Mouse (Mus musculus) liver, embryonic 16.5 days (tissue): Measurements from ENCODE around the gene Epha6. TPM values are rescaled to one million over a fixed set of nuclear protein-coding genes. Genes with fewer than 3 reads are reported as not detected.

Source experiments
- ATAC-seq: fragments of 200-750 bp; cut with Nextera tagmentation; 2 replicates; pipeline ENCODE4 v1.8.0; 2017; ENCODE audit warnings: low read depth, mild to moderate bottlenecking, moderate number of reproducible peaks, moderate library complexity
- H3K27ac ChIP-seq: fragments of 300-500 bp; sonication (generic); 2 replicates; pipeline ENCODE4 v1.5.1; 2014; ENCODE audit warnings: mild to moderate bottlenecking, low read length
- H3K27me3 ChIP-seq: fragments of 300-500 bp; sonication (generic); 2 replicates; pipeline ENCODE4 v1.6.1; 2014; ENCODE audit warnings: low read depth, low read length, mixed read lengths; ENCODE audit not compliant: control insufficient read depth, insufficient read depth
- H3K36me3 ChIP-seq: fragments of 300-500 bp; sonication (generic); 2 replicates; pipeline ENCODE4 v1.6.1; 2014; ENCODE audit warnings: mild to moderate bottlenecking; ENCODE audit not compliant: control insufficient read depth, insufficient read depth
- H3K4me1 ChIP-seq: fragments of 300-500 bp; sonication (generic); 2 replicates; pipeline ENCODE4 v1.6.1; 2014; ENCODE audit warnings: low read depth, low read length, mixed read lengths; ENCODE audit not compliant: control insufficient read depth
- H3K4me2 ChIP-seq: fragments of 300-500 bp; sonication (generic); 2 replicates; pipeline ENCODE4 v1.6.1; 2014; ENCODE audit warnings: low read depth, low read length, mixed read lengths
- H3K4me3 ChIP-seq: fragments of 300-500 bp; sonication (generic); 2 replicates; pipeline ENCODE4 v1.5.1; 2014; ENCODE audit warnings: low read depth, mild to moderate bottlenecking, low read length
- H3K9ac ChIP-seq: fragments of 300-500 bp; sonication (generic); 2 replicates; pipeline ENCODE4 v1.6.1; 2014; ENCODE audit warnings: low read depth, low read length
- H3K9me3 ChIP-seq: fragments of 300-500 bp; sonication (generic); replicated peaks from 2 replicates; pipeline ENCODE4 v1.6.1; 2016; ENCODE audit warnings: low read length; ENCODE audit not compliant: control insufficient read depth
- WGBS: fragments of 180-500 bp; shearing (Covaris S2); extraction: QIAGEN DNeasy Blood & Tissue Kit; methylation state at CpG from one replicate; pipeline ENCODE4 v1.1.7; 2014; ENCODE audit not compliant: insufficient replicate concordance; 5-methylcytosine and 5-hydroxymethylcytosine counted together
- polyA plus RNA-seq: library from polyadenylated mRNA; unstranded; fragments of >200 nt; fragmentation: Nextera tagmentation; extraction: Ambion mirVana; gene quantifications from 2 replicates; pipeline ENCODE4 v1.2.1, GENCODE M21; 2015

Epha6 gene
- polyA plus RNA-seq, 1 experiment from 2014 or later, result not detected

GRCm38 (mm10) chr16:60086976-60087375, 518.4 kb downstream of the Epha6 start:
- H3K27me3 ChIP-seq, result no peaks in the 10 kb centered on the region
- no peak for ATAC-seq
- H3K9ac ChIP-seq, result no peak overlapping the region
- H3K9me3 ChIP-seq, result no peaks in the 10 kb centered on the region
- no peak overlapping the region for H3K4me2 ChIP-seq
- H3K4me3 ChIP-seq, result no peak overlapping the region
- no peak overlapping the region for H3K27ac ChIP-seq
- no peaks in the 10 kb centered on the region for H3K4me1 ChIP-seq
- no peaks in the 10 kb centered on the region for H3K36me3 ChIP-seq
- 73% methylated on average over 3 of the region's 3 CpGs for WGBS

- no peaks in the 10 kb centered on the region for H3K27me3 ChIP-seq
- no peak overlapping the region for H3K9ac ChIP-seq
- no peak overlapping the region for H3K4me2 ChIP-seq
- H3K27ac ChIP-seq, result no peak overlapping the region
- no peaks in the 10 kb centered on the region for H3K9me3 ChIP-seq
- WGBS, result 64% methylated on average over 10 of the region's 10 CpGs
- H3K4me3 ChIP-seq, result no peak overlapping the region
- H3K36me3 ChIP-seq, result no peaks in the 10 kb centered on the region
- no peak for ATAC-seq
- no peaks in the 10 kb centered on the region for H3K4me1 ChIP-seq
Measured at GRCm38 (mm10) chr16:60070457-60071112, 534.7 kb downstream of the Epha6 start.

- ATAC-seq, result no peak
- no peak overlapping the region for H3K4me2 ChIP-seq
- no peaks in the 10 kb centered on the region for H3K27me3 ChIP-seq
- H3K4me1 ChIP-seq, result no peaks in the 10 kb centered on the region
- H3K9me3 ChIP-seq, result no peaks in the 10 kb centered on the region
- 61% methylated on average over 1 of the region's 1 CpGs for WGBS
- H3K4me3 ChIP-seq, result no peak overlapping the region
- no peak overlapping the region for H3K27ac ChIP-seq
- H3K36me3 ChIP-seq, result no peaks in the 10 kb centered on the region
- no peak overlapping the region for H3K9ac ChIP-seq
Measured at GRCm38 (mm10) chr16:60043809-60044208, 561.5 kb downstream of the Epha6 start.

GRCm38 (mm10) chr16:60028381-60028780, 577.0 kb downstream of the Epha6 start:
- WGBS, result 4% methylated on average over 1 of the region's 1 CpGs
- H3K4me2 ChIP-seq, result no peak overlapping the region
- no peak overlapping the region for H3K4me3 ChIP-seq
- H3K9me3 ChIP-seq, result no peaks in the 10 kb centered on the region
- no peaks in the 10 kb centered on the region for H3K27me3 ChIP-seq
- no peak for ATAC-seq
- no peaks in the 10 kb centered on the region for H3K4me1 ChIP-seq
- no peak overlapping the region for H3K27ac ChIP-seq
- no peak overlapping the region for H3K9ac ChIP-seq
- H3K36me3 ChIP-seq, result no peaks in the 10 kb centered on the region

- Histone ChIP-seq H3K4me2 (no peak overlapping the region), H3K27ac (no peak overlapping the region), H3K4me3 (no peak overlapping the region), H3K4me1 (no peaks in the 10 kb centered on the region), H3K9ac (no peak overlapping the region), H3K27me3 (no peaks in the 10 kb centered on the region), H3K36me3 (no peaks in the 10 kb centered on the region), H3K9me3 (no peaks in the 10 kb centered on the region)
- WGBS, result 50% methylated on average over 2 of the region's 2 CpGs
- no peak for ATAC-seq
Measured at GRCm38 (mm10) chr16:60006857-60007568, 598.3 kb downstream of the Epha6 start.

GRCm38 (mm10) chr16:59969816-59970215, 635.5 kb downstream of the Epha6 start:
- ATAC-seq, result no peak
- WGBS, result 41% methylated on average over 4 of the region's 4 CpGs

GRCm38 (mm10) chr16:59955731-59956130, 649.6 kb downstream of the Epha6 start:
- WGBS, result 51% methylated on average over 2 of the region's 2 CpGs
- H3K4me2 ChIP-seq, result no peak overlapping the region
- H3K4me1 ChIP-seq, result no peaks in the 10 kb centered on the region
- no peak overlapping the region for H3K9ac ChIP-seq
- H3K27ac ChIP-seq, result no peak overlapping the region
- no peaks in the 10 kb centered on the region for H3K36me3 ChIP-seq
- no peaks in the 10 kb centered on the region for H3K27me3 ChIP-seq
- no peaks in the 10 kb centered on the region for H3K9me3 ChIP-seq
- ATAC-seq, result no peak
- no peak overlapping the region for H3K4me3 ChIP-seq

More at GRCm38 (mm10) chr16:59969816-59970215, 635.5 kb downstream of the Epha6 start:
- no peak overlapping the region for H3K9ac ChIP-seq
- H3K4me3 ChIP-seq, result no peak overlapping the region
- no peaks in the 10 kb centered on the region for H3K9me3 ChIP-seq
- no peak overlapping the region for H3K27ac ChIP-seq
- H3K36me3 ChIP-seq, result no peaks in the 10 kb centered on the region
- H3K27me3 ChIP-seq, result no peaks in the 10 kb centered on the region
- no peaks in the 10 kb centered on the region for H3K4me1 ChIP-seq
- no peak overlapping the region for H3K4me2 ChIP-seq

- H3K9me3 ChIP-seq, result no peaks in the 10 kb centered on the region
- H3K27ac ChIP-seq, result no peak overlapping the region
- H3K4me3 ChIP-seq, result no peak overlapping the region
- no peaks in the 10 kb centered on the region for H3K27me3 ChIP-seq
- no peak for ATAC-seq
- H3K4me2 ChIP-seq, result no peak overlapping the region
- H3K36me3 ChIP-seq, result no peaks in the 10 kb centered on the region
- 70% methylated on average over 4 of the region's 4 CpGs for WGBS
- no peaks in the 10 kb centered on the region for H3K4me1 ChIP-seq
- H3K9ac ChIP-seq, result no peak overlapping the region
Measured at GRCm38 (mm10) chr16:59923696-59924095, 681.6 kb downstream of the Epha6 start.

GRCm38 (mm10) chr16:59880073-59880472, 725.3 kb downstream of the Epha6 start:
- no peak overlapping the region for H3K4me2 ChIP-seq
- ATAC-seq, result no peak
- no peaks in the 10 kb centered on the region for H3K9me3 ChIP-seq
- H3K4me3 ChIP-seq, result no peak overlapping the region
- no peaks in the 10 kb centered on the region for H3K27me3 ChIP-seq
- 69% methylated on average over 13 of the region's 13 CpGs for WGBS
- no peaks in the 10 kb centered on the region for H3K4me1 ChIP-seq
- H3K36me3 ChIP-seq, result no peaks in the 10 kb centered on the region
- H3K9ac ChIP-seq, result no peak overlapping the region
- no peak overlapping the region for H3K27ac ChIP-seq
